Mouse (Mus musculus) CH12.LX (cell line): ENCODE measurements around the gene Lrfn1. TPM values are rescaled to one million over a fixed set of nuclear protein-coding genes. Genes with fewer than 3 reads are reported as not detected.

ENCODE experiments used
- DNase-seq: peaks from one replicate; pipeline ENCODE4 v3.0.0-alpha.2; 2013; ENCODE audit errors: extremely low read depth
- H3K27ac ChIP-seq: 2 replicates; pipeline ENCODE4 v1.5.1; 2012; ENCODE audit warnings: low read depth, mild to moderate bottlenecking, control low read depth, moderate library complexity; ENCODE audit not compliant: insufficient read depth
- H3K27me3 ChIP-seq: replicated peaks from 2 replicates; pipeline ENCODE3; 2012; ENCODE audit warnings: inconsistent platforms
- H3K36me3 ChIP-seq, 2 experiments: replicated peaks in 1 of 2; 2 replicates each; pipeline versions ENCODE3 to v1.6.1; 2012; ENCODE audit warnings: inconsistent platforms in 1 of 2, low read length in 1 of 2, mild to moderate bottlenecking in 1 of 2, mixed read lengths in 1 of 2, moderate library complexity in 1 of 2; ENCODE audit not compliant: control insufficient read depth in 1 of 2, insufficient read depth in 1 of 2
- H3K4me1 ChIP-seq, 2 experiments: 2 replicates each; pipeline ENCODE4 v1.6.1; 2012; ENCODE audit warnings: inconsistent platforms in 1 of 2, moderate library complexity in 1 of 2; ENCODE audit not compliant: insufficient read depth in 2 of 2, control insufficient read depth in 1 of 2
- H3K4me2 ChIP-seq: 2 replicates; pipeline ENCODE4 v1.6.1; 2012; ENCODE audit warnings: low read depth, mild to moderate bottlenecking, control low read depth; ENCODE audit not compliant: poor library complexity, insufficient read depth, severe bottlenecking
- H3K4me3 ChIP-seq, 3 experiments: fragments of 150-350 bp in 1 of 3; sonication (generic) in 1 of 3; replicated peaks in 1 of 3; 2 replicates each; pipeline versions ENCODE3 to v1.5.1; 2011 to 2012; ENCODE audit warnings: low read depth in 2 of 3, low read length in 2 of 3, mild to moderate bottlenecking in 2 of 3, moderate library complexity in 2 of 3, control low read depth in 1 of 3, improper control_type of control experiment in 1 of 3, inconsistent platforms in 1 of 3, mixed read lengths in 1 of 3; ENCODE audit not compliant: poor library complexity in 1 of 3
- H3K79me2 ChIP-seq: replicated peaks from 2 replicates; pipeline ENCODE4 v1.6.1; 2012; ENCODE audit warnings: mild to moderate bottlenecking, moderate library complexity; ENCODE audit not compliant: control insufficient read depth, poor library complexity, insufficient read depth, severe bottlenecking; ENCODE audit errors: extremely low read depth
- H3K9ac ChIP-seq: 2 replicates; pipeline ENCODE4 v1.6.1; 2012; ENCODE audit warnings: low read depth, mild to moderate bottlenecking, control low read depth, moderate library complexity; ENCODE audit not compliant: insufficient read depth
- H3K9me3 ChIP-seq: replicated peaks from 2 replicates; pipeline ENCODE3; 2012; ENCODE audit warnings: low read length, inconsistent platforms, mixed read lengths
- BHLHE40 ChIP-seq: IDR thresholded peaks from 2 replicates; pipeline ENCODE4 v1.6.1; 2011; ENCODE audit warnings: mild to moderate bottlenecking, low read depth, low read length, improper control_type of control experiment
- CTCF ChIP-seq, 2 experiments: IDR thresholded peaks in 1 of 2; conservative IDR thresholded peaks in 1 of 2; 2 replicates each; pipeline ENCODE4 v1.5.1; 2011 to 2012; ENCODE audit warnings: low read depth in 2 of 2, low read length in 2 of 2, improper control_type of control experiment in 1 of 2, inconsistent platforms in 1 of 2, mild to moderate bottlenecking in 1 of 2, moderate library complexity in 1 of 2
- EP300 ChIP-seq: IDR thresholded peaks from 2 replicates; pipeline ENCODE4 v1.6.1; 2011; ENCODE audit warnings: low read length, improper control_type of control experiment
- ETS1 ChIP-seq: conservative IDR thresholded peaks from 2 replicates; pipeline ENCODE4 v1.6.1; 2012; ENCODE audit warnings: low read depth, mild to moderate bottlenecking, inconsistent platforms, low read length, improper control_type of control experiment, moderate library complexity
- GABPA ChIP-seq: IDR thresholded peaks from 2 replicates; pipeline ENCODE4 v1.6.1; 2012; ENCODE audit warnings: low read depth, low read length, improper control_type of control experiment, inconsistent platforms; ENCODE audit not compliant: insufficient replicate concordance
- IRF4 ChIP-seq: IDR thresholded peaks from 2 replicates; pipeline ENCODE4 v1.6.1; 2014; ENCODE audit warnings: low read depth, mild to moderate bottlenecking, inconsistent platforms, low read length, improper control_type of control experiment
- MAFK ChIP-seq: IDR thresholded peaks from 2 replicates; pipeline ENCODE4 v1.6.1; 2011; ENCODE audit warnings: low read length, improper control_type of control experiment; ENCODE audit not compliant: insufficient replicate concordance
- MAZ ChIP-seq: IDR thresholded peaks from 2 replicates; pipeline ENCODE4 v1.6.1; 2012; ENCODE audit warnings: low read depth, mild to moderate bottlenecking, inconsistent platforms, low read length, improper control_type of control experiment, moderate library complexity
- MEF2A ChIP-seq: IDR thresholded peaks from 2 replicates; pipeline ENCODE4 v1.6.1; 2014; ENCODE audit warnings: low read depth, mild to moderate bottlenecking, inconsistent platforms, low read length, improper control_type of control experiment, borderline replicate concordance
- MXI1 ChIP-seq: IDR thresholded peaks from 2 replicates; pipeline ENCODE4 v1.6.1; 2011; ENCODE audit warnings: mild to moderate bottlenecking, low read depth, low read length, improper control_type of control experiment
- PAX5 ChIP-seq: IDR thresholded peaks from 2 replicates; pipeline ENCODE4 v1.6.1; 2012; ENCODE audit warnings: low read length, inconsistent platforms, mixed read lengths
- SIN3A ChIP-seq: IDR thresholded peaks from 2 replicates; pipeline ENCODE4 v1.6.1; 2012; ENCODE audit warnings: low read length, improper control_type of control experiment, inconsistent platforms
- SMC3 ChIP-seq: IDR thresholded peaks from 2 replicates; pipeline ENCODE4 v1.6.1; 2011; ENCODE audit warnings: low read depth, low read length, improper control_type of control experiment
- TBP ChIP-seq: conservative IDR thresholded peaks from 2 replicates; pipeline ENCODE4 v1.6.1; 2011; ENCODE audit warnings: low read depth, low read length, improper control_type of control experiment
- TCF12 ChIP-seq: IDR thresholded peaks from 2 replicates; pipeline ENCODE4 v1.6.1; 2014; ENCODE audit warnings: low read depth, mild to moderate bottlenecking, inconsistent platforms, low read length, improper control_type of control experiment
- UBTF ChIP-seq: IDR thresholded peaks from 2 replicates; pipeline ENCODE4 v1.6.1; 2012; ENCODE audit warnings: low read depth, mild to moderate bottlenecking, inconsistent platforms, low read length, improper control_type of control experiment, moderate library complexity
- USF2 ChIP-seq: conservative IDR thresholded peaks from 2 replicates; pipeline ENCODE4 v1.6.1; 2011; ENCODE audit warnings: low read depth, low read length, improper control_type of control experiment
- ZKSCAN1 ChIP-seq: IDR thresholded peaks from 2 replicates; pipeline ENCODE4 v1.6.1; 2012; ENCODE audit warnings: low read depth, inconsistent platforms, low read length, improper control_type of control experiment, borderline replicate concordance
- ZMIZ1 ChIP-seq: IDR thresholded peaks from 2 replicates; pipeline ENCODE4 v1.6.1; 2012; ENCODE audit warnings: low read depth, mild to moderate bottlenecking, inconsistent platforms, low read length, improper control_type of control experiment
- ZNF384 ChIP-seq: IDR thresholded peaks from 2 replicates; pipeline ENCODE4 v1.6.1; 2012; ENCODE audit warnings: low read depth, low read length, improper control_type of control experiment, inconsistent platforms
- dilution Hi-C: fragments of 300-500 bp; cut with MboI; formaldehyde crosslinking; loops from 2 replicates; pipeline ENCODE4 v1.14.3; 2020; ENCODE audit warnings: low sequenced_read_pairs; ENCODE audit not compliant: extremely low pct_unique_long_range_greater_than_20kb, extremely low pct_ligation_motif_present
- in situ Hi-C: fragments of 300-500 bp; cut with MboI; formaldehyde crosslinking; loops from 3 replicates; pipeline ENCODE4 v1.14.3; 2019; ENCODE audit warnings: low sequenced_read_pairs, low pct_ligation_motif_present, low pct_unique_long_range_greater_than_20kb, mixed read lengths
- polyA plus RNA-seq: library from polyadenylated mRNA; unstranded; fragments of >175 nt; gene quantifications from 2 replicates; pipeline ENCODE4 v1.2.1, GENCODE M21; 2012; ENCODE audit warnings: low read depth; ENCODE audit not compliant: insufficient read length
- total RNA-seq, 2 experiments: library from RNA; depleted of rRNA; stranded (reverse); fragments of 300-350 nt in 1 of 2; fragments of >200 nt in 1 of 2; gene quantifications; 2 replicates each; pipeline ENCODE4 v1.2.3; 2012 to 2014

Lrfn1 gene
- total and polyA plus RNA-seq, 3 experiments = 0.67 to 2.7 (median 0.99) TPM

GRCm38 (mm10) chr7:28484192-28484591, 32.4 kb downstream of the Lrfn1 start:
- TF ChIP-seq PAX5 = no peak
- TF ChIP-seq ZMIZ1 = no peak
- no peak for TF ChIP-seq MAFK
- no peak for TF ChIP-seq UBTF
- no peak for TF ChIP-seq BHLHE40
- TF ChIP-seq ZNF384 = no peak
- TF ChIP-seq SIN3A = no peak
- no peak for TF ChIP-seq GABPA
- TF ChIP-seq SMC3 = no peak
- no peak for TF ChIP-seq ZKSCAN1
- no peak for TF ChIP-seq TBP
- TF ChIP-seq IRF4 = no peak
- TF ChIP-seq MXI1 = no peak
- no peak for TF ChIP-seq CTCF (conservative IDR thresholded peaks at IDR 0.05 in 1 of 2, IDR thresholded peaks at IDR 0.05 in 1 of 2; ENCODE audit: low read depth in 2 of 2, low read length in 2 of 2)
- TF ChIP-seq MEF2A = no peak
- TF ChIP-seq MAZ = no peak
- no peak for TF ChIP-seq ETS1
- H3K9ac ChIP-seq = no peak overlapping the region
- H3K4me1 ChIP-seq = peaks cover 2 to 15% of the 10 kb centered on the region in 2 experiments
- no peak for DNase-seq
- H3K9me3 ChIP-seq = peaks cover 2% of the 10 kb centered on the region
- H3K4me3 ChIP-seq = no peak overlapping the region
- dilution Hi-C loops = no loop called here
- H3K36me3 ChIP-seq = no peaks in the 10 kb centered on the region
- in situ Hi-C loops = no loop called here
- no peak overlapping the region for H3K4me2 ChIP-seq
- peaks cover 35% of the 10 kb centered on the region for H3K27me3 ChIP-seq
- no peaks in the 10 kb centered on the region for H3K79me2 ChIP-seq
- no peak overlapping the region for H3K27ac ChIP-seq

GRCm38 (mm10) chr7:28488030-28488491, 36.3 kb downstream of the Lrfn1 start:
- TF ChIP-seq SIN3A = no peak
- TF ChIP-seq MEF2A = peak; percentile 35; the same call in 1 of the 2 replicates
- peak; percentile 27; the same call in 1 of the 2 replicates for TF ChIP-seq BHLHE40
- TF ChIP-seq USF2 = no peak
- TF ChIP-seq ZNF384 = no peak
- TF ChIP-seq TCF12 = peak; percentile 75
- peak; percentile 49; the same call in 1 of the 2 replicates for TF ChIP-seq ETS1
- TF ChIP-seq MAZ = 0 out of 2 replicates have a peak, but pooled peaks have one; percentile 28
- TF ChIP-seq IRF4 = peak; percentile 49; the same call in 1 of the 2 replicates
- TF ChIP-seq EP300 = 0 out of 2 replicates have a peak, but pooled peaks have one; percentile 40
- H3K4me2 ChIP-seq = peak overlapping the region; percentile 35; the same call in 1 of the 2 replicates
- H3K9ac ChIP-seq = no peak overlapping the region
- H3K27ac ChIP-seq = no peak overlapping the region
- no peaks in the 10 kb centered on the region for H3K36me3 ChIP-seq
- H3K4me1 ChIP-seq = peaks cover 2 to 15% of the 10 kb centered on the region in 2 experiments
- in situ Hi-C loops (no loop called here), dilution Hi-C loops (no loop called here)
- peaks cover 26% of the 10 kb centered on the region for H3K27me3 ChIP-seq
- no peaks in the 10 kb centered on the region for H3K79me2 ChIP-seq
- peak; percentile 70 for DNase-seq
- no peaks in the 10 kb centered on the region for H3K9me3 ChIP-seq
- peak overlapping the region in 1 of 3 experiments; percentile 11 for H3K4me3 ChIP-seq
